Mouse (Mus musculus) MEL (cell line): ENCODE measurements around the gene Tipin. TPM values are rescaled to one million over a fixed set of nuclear protein-coding genes. Genes with fewer than 3 reads are reported as not detected.

Experiments
- DNase-seq: peaks from one replicate; pipeline ENCODE4 v3.0.0; 2011; ENCODE audit warnings: low read depth, low spot score
- H3K27ac ChIP-seq: 2 replicates; pipeline ENCODE4 v1.5.1; 2012; ENCODE audit warnings: low read depth, mild to moderate bottlenecking, control low read depth, low read length, moderate library complexity; ENCODE audit not compliant: control insufficient read depth
- H3K27me3 ChIP-seq, 2 experiments: fragments of 150-350 bp in 1 of 2; sonication (generic) in 1 of 2; 2 replicates each; pipeline ENCODE4 v1.6.1; 2012; ENCODE audit warnings: low read length in 2 of 2, mild to moderate bottlenecking in 2 of 2, improper control_type of control experiment in 1 of 2, moderate library complexity in 1 of 2; ENCODE audit not compliant: insufficient read depth in 2 of 2, control insufficient read depth in 1 of 2
- H3K36me3 ChIP-seq, 2 experiments: 2 replicates each; pipeline ENCODE4 v1.6.1; 2012 to 2014; ENCODE audit warnings: low read length in 2 of 2, improper control_type of control experiment in 1 of 2, inconsistent platforms in 1 of 2, mild to moderate bottlenecking in 1 of 2; ENCODE audit not compliant: insufficient read depth in 2 of 2, control insufficient read depth in 1 of 2
- H3K4me1 ChIP-seq, 2 experiments: fragments of 150-350 bp in 1 of 2; sonication (generic) in 1 of 2; 2 replicates each; pipeline ENCODE4 v1.6.1; 2012; ENCODE audit warnings: low read length in 2 of 2, improper control_type of control experiment in 1 of 2, mild to moderate bottlenecking in 1 of 2; ENCODE audit not compliant: insufficient read depth in 2 of 2, control insufficient read depth in 1 of 2
- H3K4me3 ChIP-seq, 2 experiments: fragments of 150-350 bp in 1 of 2; sonication (generic) in 1 of 2; 2 replicates each; pipeline ENCODE4 v1.5.1; 2012; ENCODE audit warnings: low read depth in 2 of 2, low read length in 2 of 2, mild to moderate bottlenecking in 2 of 2, moderate library complexity in 2 of 2, control low read depth in 1 of 2, improper control_type of control experiment in 1 of 2; ENCODE audit not compliant: control insufficient read depth in 1 of 2, insufficient read depth in 1 of 2
- H3K79me2 ChIP-seq: 2 replicates; pipeline ENCODE4 v1.6.1; 2012; ENCODE audit warnings: mild to moderate bottlenecking, low read length, moderate library complexity; ENCODE audit not compliant: control insufficient read depth, poor library complexity, insufficient read depth
- H3K9ac ChIP-seq: 2 replicates; pipeline ENCODE4 v1.6.1; 2012; ENCODE audit warnings: low read depth, mild to moderate bottlenecking, control low read depth, low read length, moderate library complexity; ENCODE audit not compliant: control insufficient read depth, poor library complexity, severe bottlenecking
- H3K9me3 ChIP-seq: fragments of 150-350 bp; sonication (generic); replicated peaks from 2 replicates; pipeline ENCODE4 v1.6.1; 2012; ENCODE audit warnings: mild to moderate bottlenecking, low read length, improper control_type of control experiment, moderate library complexity; ENCODE audit not compliant: insufficient read depth
- CHD1 ChIP-seq: IDR thresholded peaks from 2 replicates; pipeline ENCODE4 v1.6.1; 2012; ENCODE audit warnings: low read depth, mild to moderate bottlenecking, inconsistent platforms, low read length, improper control_type of control experiment
- CHD2 ChIP-seq: IDR thresholded peaks from 2 replicates; pipeline ENCODE4 v1.6.1; 2011; ENCODE audit warnings: low read length, improper control_type of control experiment
- CTCF ChIP-seq, 3 experiments: IDR thresholded peaks in 2 of 3; conservative IDR thresholded peaks in 1 of 3; 2 replicates each; pipeline ENCODE4 v1.5.1; 2011 to 2012; ENCODE audit warnings: low read length in 3 of 3, low read depth in 2 of 3, mild to moderate bottlenecking in 2 of 3, improper control_type of control experiment in 1 of 3, inconsistent platforms in 1 of 3, mixed read lengths in 1 of 3, moderate library complexity in 1 of 3; ENCODE audit not compliant: control insufficient read depth in 1 of 3, insufficient read depth in 1 of 3, poor library complexity in 1 of 3, severe bottlenecking in 1 of 3
- ELF1 ChIP-seq: IDR thresholded peaks from 2 replicates; pipeline ENCODE4 v1.6.1; 2014; ENCODE audit warnings: low read depth, mild to moderate bottlenecking, inconsistent platforms, low read length, improper control_type of control experiment, moderate library complexity
- JUND ChIP-seq: IDR thresholded peaks from 2 replicates; pipeline ENCODE4 v1.6.1; 2011; ENCODE audit warnings: low read depth, mild to moderate bottlenecking, improper control_type of control experiment, low read length
- MAX ChIP-seq: IDR thresholded peaks from 2 replicates; pipeline ENCODE4 v1.6.1; 2011; ENCODE audit warnings: low read length, improper control_type of control experiment
- MEF2A ChIP-seq: IDR thresholded peaks from 2 replicates; pipeline ENCODE4 v1.6.1; 2014; ENCODE audit warnings: low read depth, mild to moderate bottlenecking, inconsistent platforms, low read length, improper control_type of control experiment; ENCODE audit not compliant: poor library complexity, insufficient replicate concordance, severe bottlenecking; ENCODE audit errors: extremely low read depth
- MXI1 ChIP-seq: IDR thresholded peaks from 2 replicates; pipeline ENCODE4 v1.6.1; 2011; ENCODE audit warnings: mild to moderate bottlenecking, low read depth, low read length, improper control_type of control experiment
- MYB ChIP-seq: IDR thresholded peaks from 2 replicates; pipeline ENCODE4 v1.6.1; 2011; ENCODE audit warnings: mild to moderate bottlenecking, low read depth, low read length, improper control_type of control experiment
- MYC ChIP-seq: IDR thresholded peaks from 2 replicates; pipeline ENCODE4 v1.6.1; 2011; ENCODE audit warnings: low read depth, mild to moderate bottlenecking, low read length, improper control_type of control experiment, moderate library complexity
- NELFE ChIP-seq: IDR thresholded peaks from 2 replicates; pipeline ENCODE4 v1.6.1; 2011; ENCODE audit warnings: low read depth, low read length, improper control_type of control experiment
- POLR2AphosphoS2 ChIP-seq: IDR thresholded peaks from 2 replicates; pipeline ENCODE4 v1.6.1; 2011; ENCODE audit warnings: low read length, improper control_type of control experiment
- POLR2AphosphoS5 ChIP-seq: IDR thresholded peaks from 2 replicates; pipeline ENCODE4 v1.6.1; 2012; ENCODE audit warnings: low read depth, borderline replicate concordance, mild to moderate bottlenecking, inconsistent platforms, low read length, moderate library complexity, mixed read lengths
- USF1 ChIP-seq: IDR thresholded peaks from 2 replicates; pipeline ENCODE4 v1.6.1; 2014; ENCODE audit warnings: low read depth, mild to moderate bottlenecking, inconsistent platforms, low read length, improper control_type of control experiment, moderate library complexity
- ZC3H11A ChIP-seq: IDR thresholded peaks from 2 replicates; pipeline ENCODE4 v1.6.1; 2012; ENCODE audit warnings: low read depth, mild to moderate bottlenecking, inconsistent platforms, low read length, improper control_type of control experiment
- ZKSCAN1 ChIP-seq: IDR thresholded peaks from 2 replicates; pipeline ENCODE4 v1.6.1; 2012; ENCODE audit warnings: low read depth, mild to moderate bottlenecking, inconsistent platforms, low read length, improper control_type of control experiment, moderate library complexity
- ZNF384 ChIP-seq: IDR thresholded peaks from 2 replicates; pipeline ENCODE4 v1.6.1; 2012; ENCODE audit warnings: low read depth, mild to moderate bottlenecking, inconsistent platforms, low read length, improper control_type of control experiment
- polyA plus RNA-seq, 2 experiments: library from polyadenylated mRNA; stranded (reverse) in 1 of 2; unstranded in 1 of 2; fragments of >175 nt in 1 of 2; fragments of >200 nt in 1 of 2; gene quantifications; 2 replicates each; pipeline versions ENCODE4 v1.2.1 to v1.2.4; 2012; ENCODE audit warnings: low replicate concordance in 2 of 2, low read depth in 1 of 2; ENCODE audit not compliant: insufficient read length in 2 of 2, insufficient read depth in 1 of 2, missing spikeins in 1 of 2
- total RNA-seq: library from RNA; depleted of rRNA; stranded (reverse); fragments of 300-350 nt; gene quantifications from 2 replicates; pipeline ENCODE4 v1.2.3, GENCODE M21; 2012

Tipin gene
- total and polyA plus RNA-seq, 3 experiments, result 128 to 189 TPM; not detected in 1

GRCm38 (mm10) chr9:64250111-64250730 lies 31.2 kb upstream of the Tipin start:
- H3K27me3 ChIP-seq, result no peaks in the 10 kb centered on the region
- H3K9ac ChIP-seq, result no peak overlapping the region
- peaks cover 11 to 14% of the 10 kb centered on the region in 2 experiments; a peak in 3 of 4 replicates for H3K4me1 ChIP-seq
- H3K27ac ChIP-seq, result no peak overlapping the region
- peaks cover 13% of the 10 kb centered on the region for H3K79me2 ChIP-seq
- TF ChIP-seq ZKSCAN1 (no peak), MAX (no peak), POLR2AphosphoS5 (no peak), ZC3H11A (no peak), JUND (no peak), MEF2A (no peak), POLR2AphosphoS2 (no peak), USF1 (no peak), MYC (no peak)
- TF ChIP-seq, all 39 proteins: peak for 0
- Histone ChIP-seq H3K36me3 (peaks cover 0 to 13% of the 10 kb centered on the region in 2 experiments; a peak in 2 of 4 replicates), H3K9me3 (no peaks in the 10 kb centered on the region), H3K4me3 (no peak overlapping the region)
- DNase-seq, result no peak

- TF ChIP-seq CHD2 (no peak), MYB (no peak), NELFE (no peak), ZNF384 (no peak), CTCF (IDR thresholded peaks at IDR 0.05 in 2 of 3, conservative IDR thresholded peaks at IDR 0.05 in 1 of 3; ENCODE audit: control insufficient read depth in 1 of 3, insufficient read depth in 1 of 3, low read depth in 2 of 3, low read length in 3 of 3, poor library complexity in 1 of 3, severe bottlenecking in 1 of 3) (no peak), MXI1 (peak; percentile 46; the same call in 1 of the 2 replicates), ELF1 (no peak), CHD1 (peak; percentile 39; the same call in 1 of the 2 replicates)
- TF ChIP-seq, all 39 proteins: peak for 2
- Histone ChIP-seq H3K9me3 (no peaks in the 10 kb centered on the region), H3K4me1 (peaks cover 14 to 17% of the 10 kb centered on the region in 2 experiments; a peak in 3 of 4 replicates), H3K79me2 (peaks cover 13% of the 10 kb centered on the region), H3K9ac (peak overlapping the region; percentile 93), H3K36me3 (peaks cover 0 to 15% of the 10 kb centered on the region in 2 experiments; a peak in 2 of 4 replicates), H3K4me3 (peak overlapping the region; percentile 95 to 96), H3K27ac (no peak overlapping the region), H3K27me3 (no peaks in the 10 kb centered on the region)
- DNase-seq, result no peak
These were observed 28.8 kb upstream of the Tipin start for GRCm38 (mm10) chr9:64252591-64253020.
